Mouse (Mus musculus) megakaryocyte, embryonic 14.5 days (primary cell): ENCODE results near the gene Zfp775.

ENCODE experiments used
- FLI1 ChIP-seq: IDR thresholded peaks from 2 replicates; pipeline ENCODE4 v1.6.1; 2012; ENCODE audit warnings: low read length, inconsistent platforms, mixed read lengths
- GATA1 ChIP-seq: IDR thresholded peaks from 3 replicates; pipeline ENCODE4 v1.6.1; 2012; ENCODE audit warnings: mixed read lengths, low read length, inconsistent platforms, borderline replicate concordance

GRCm38 (mm10) chr6:48646995-48647394 lies 45.1 kb downstream of the Zfp775 start, which contains the start of gene Gimap8:
- TF ChIP-seq GATA1: no peak
- no peak for TF ChIP-seq FLI1
